10 mouse cellular contexts compared by ENCODE assay signal in genomic region chr7:49485292-49485847, GRCm38 (mm10).
DNase-seq lines count a peak whose midpoint lies in the region; ATAC-seq lines count a peak whose summit lies in the region.
"Had no signal": no experiment of that assay in that cellular context is flagged by ENCODE, and none has a peak within 500 bp of the region (broad histone marks: within the 10 kb centered on the region; RNA-seq: fewer than 3 reads in every experiment).

No protein-coding gene starts in this region.

- H3K27me3 ChIP-seq in hindbrain, embryonic 11.5 days (ENCODE audit: control insufficient read depth, insufficient read depth, low read length) = no peaks in the 10 kb centered on the region
- no peaks in the 10 kb centered on the region for H3K27me3 ChIP-seq in hindbrain, embryonic 16.5 days (replicated peaks; ENCODE audit: control insufficient read depth, insufficient read depth, low read length)
- H3K27me3 ChIP-seq: hindbrain, embryonic 15.5 days had no signal

- no peak overlapping the region for H3K9ac ChIP-seq in hindbrain, embryonic 11.5 days (ENCODE audit: low read depth, low read length)
- no peak overlapping the region for H3K9ac ChIP-seq in hindbrain, embryonic 16.5 days (ENCODE audit: low read depth, low read length)
- H3K9ac ChIP-seq: hindbrain, embryonic 15.5 days had no signal

- H3K36me3 ChIP-seq in hindbrain, embryonic 11.5 days (ENCODE audit: control insufficient read depth, insufficient read depth, low read length) = no peaks in the 10 kb centered on the region
- H3K36me3 ChIP-seq in hindbrain, embryonic 16.5 days (ENCODE audit: control insufficient read depth, insufficient read depth, low read length) = no peaks in the 10 kb centered on the region
- H3K36me3 ChIP-seq: hindbrain, embryonic 15.5 days had no signal

- ATAC-seq in hindbrain, embryonic 11.5 days (ENCODE audit: low FRiP score) = 0 out of 2 replicates have a peak, but pooled peaks have one; percentile 15
- ATAC-seq in hindbrain, embryonic 16.5 days = no peak

- no peaks in the 10 kb centered on the region for H3K9me3 ChIP-seq in hindbrain, embryonic 11.5 days (ENCODE audit: control insufficient read depth, low read length)
- H3K9me3 ChIP-seq in hindbrain, embryonic 16.5 days (ENCODE audit: control insufficient read depth, low read length) = no peaks in the 10 kb centered on the region
- H3K9me3 ChIP-seq: hindbrain, embryonic 15.5 days had no signal

- no peak overlapping the region for H3K4me3 ChIP-seq in hindbrain, embryonic 11.5 days (ENCODE audit: low read depth, low read length)
- H3K4me3 ChIP-seq in hindbrain, embryonic 16.5 days (ENCODE audit: low read length) = no peak overlapping the region
- H3K4me3 ChIP-seq: gastrocnemius, adult 2 months; hindbrain, embryonic 15.5 days had no signal

- no peak overlapping the region for H3K27ac ChIP-seq in hindbrain, embryonic 11.5 days (ENCODE audit: low read depth, low read length)
- H3K27ac ChIP-seq in hindbrain, embryonic 16.5 days (ENCODE audit: low read depth, low read length) = no peak overlapping the region
- H3K27ac ChIP-seq: gastrocnemius, adult 2 months had no signal

- H3K4me2 ChIP-seq in hindbrain, embryonic 11.5 days (replicated peaks; ENCODE audit: low read depth, low read length) = no peak overlapping the region
- H3K4me2 ChIP-seq in hindbrain, embryonic 16.5 days (ENCODE audit: low read length) = no peak overlapping the region
- H3K4me2 ChIP-seq: hindbrain, embryonic 15.5 days had no signal

- peaks cover 7% of the 10 kb centered on the region for H3K4me1 ChIP-seq in hindbrain, embryonic 11.5 days (replicated peaks; ENCODE audit: control insufficient read depth, insufficient read depth, low read length)
- peaks cover 18% of the 10 kb centered on the region for H3K4me1 ChIP-seq in hindbrain, embryonic 16.5 days (ENCODE audit: control insufficient read depth, insufficient read depth, low read depth, low read length)

- WGBS in hindbrain, embryonic 11.5 days = 11% methylated on average over 9 of the region's 9 CpGs
- 19% methylated on average over 9 of the region's 9 CpGs for WGBS in hindbrain, embryonic 16.5 days

- no peak for DNase-seq in hindbrain, embryonic 11.5 days (ENCODE audit: low spot score)
- DNase-seq in retina, postnatal 1 day = peak; percentile 41
- DNase-seq in retina, embryonic 14.5 days (ENCODE audit: low spot score) = no peak
- peak; percentile 71 for DNase-seq in forelimb bud, embryonic 11.5 days (ENCODE audit: low read depth, low spot score)
- no peak for DNase-seq in cerebellum, adult 8-10 months
- DNase-seq in adrenal gland, adult 18-20 months (ENCODE audit: low spot score in 2 of 2) = no peak
- DNase-seq: gastrocnemius, adult 2 months; right cerebral cortex, postnatal 14 days had no signal

Comparison
In these comparisons a context has a peak if more than half of its experiments do, and no peak if none do; other contexts are left out.
1. DNase-seq: peak in retina, postnatal 1 day (single experiment) and forelimb bud, embryonic 11.5 days (single experiment); none in hindbrain, embryonic 11.5 days (single experiment), retina, embryonic 14.5 days (single experiment), cerebellum, adult 8-10 months (single experiment) and adrenal gland, adult 18-20 months (0 of 2).